Mouse (Mus musculus) cerebellum, postnatal 25 days (tissue): ENCODE results near the gene Smyd1.
"Not testable (repeated sequence)": the region's sequence is repeated elsewhere in the genome, so short reads cannot be mapped to it uniquely, and the experiment has no call there.

Source experiments
- DNase-seq, 2 experiments: peaks; one replicate each; pipeline ENCODE4 v3.0.0; 2021; ENCODE audit warnings: mixed read lengths in 2 of 2

Smyd1 gene

GRCm38 (mm10) chr6:71322491-71322921 lies 473 bp upstream of the Smyd1 start, which contains the start of gene Cd8b1:
Gene Cd8b1 (plus strand): TSS chr6:71322788.
- DNase-seq = no peak

DNA sequence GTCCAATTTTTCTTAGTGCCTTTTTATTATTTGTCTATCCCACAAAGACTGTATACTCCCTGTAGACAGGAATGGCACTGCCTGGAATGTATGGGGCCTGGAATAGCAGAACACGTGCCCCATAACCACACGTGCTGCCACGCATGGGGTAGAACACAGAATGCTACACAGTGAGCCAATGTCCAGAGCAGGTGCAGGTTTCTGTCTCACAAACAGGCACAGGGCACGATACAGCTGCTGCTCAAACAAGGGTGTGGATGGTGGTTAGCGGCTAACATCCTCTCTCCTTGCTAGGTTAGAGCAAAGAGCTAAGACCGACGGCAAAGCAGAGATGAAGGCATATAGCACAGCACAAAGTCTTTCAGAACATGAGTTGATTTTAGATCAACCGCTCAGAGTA lies 14.5 kb downstream of the Smyd1 start:
- DNase-seq = no peak

DNA sequence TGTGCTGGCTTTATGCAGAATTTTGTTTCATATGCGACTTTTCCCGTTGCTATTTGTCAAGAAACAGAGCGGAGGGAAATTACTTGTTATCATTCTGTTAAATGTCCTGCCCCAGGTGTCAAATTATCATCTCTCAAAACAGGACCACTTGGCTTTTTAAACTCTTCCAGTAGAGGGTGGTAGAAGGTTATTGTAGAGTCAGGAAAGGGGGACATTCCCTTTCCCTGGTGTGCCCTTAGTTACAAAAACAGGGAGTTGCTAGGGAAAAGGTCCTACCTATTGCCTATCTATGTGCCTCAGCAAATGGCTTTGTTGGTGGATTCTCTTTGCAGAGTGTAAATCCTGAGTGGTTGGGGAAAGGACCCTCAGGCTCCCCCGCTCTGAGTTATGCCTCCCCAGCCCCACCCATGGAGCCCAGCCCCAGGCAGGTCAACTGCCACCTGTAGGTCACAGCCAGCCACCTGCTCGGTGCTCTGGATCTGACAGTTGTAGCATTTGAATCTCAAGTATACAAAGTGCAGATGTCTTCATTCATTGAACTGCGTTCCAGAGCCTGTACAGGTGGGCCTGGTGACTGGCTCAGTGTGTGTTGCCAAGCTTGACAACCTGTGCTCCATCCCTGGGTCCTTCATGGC lies 19.8 kb downstream of the Smyd1 start:
- no peak for DNase-seq

DNA sequence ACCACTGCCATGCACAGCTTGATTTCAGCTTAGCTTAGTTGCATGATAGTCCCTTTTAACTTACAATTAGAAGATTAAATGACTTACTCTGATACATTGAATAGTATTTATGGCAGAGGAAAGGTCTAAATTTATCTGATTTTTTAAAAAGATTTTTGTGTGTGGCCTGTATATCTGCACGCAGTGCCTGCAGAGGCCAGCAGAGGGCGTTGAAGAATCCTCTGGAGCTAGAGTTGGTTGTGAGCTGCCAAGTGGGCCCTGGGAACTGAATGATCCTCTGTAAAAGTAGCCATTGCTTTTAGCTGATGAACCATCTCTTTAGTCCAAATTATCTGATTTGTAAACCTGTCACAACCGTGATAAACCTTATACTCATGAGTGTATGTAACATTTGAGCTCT lies 23.3 kb downstream of the Smyd1 start:
- peak; percentile 21 to 49 for DNase-seq

GRCm38 (mm10) chr6:71298051-71298450 lies 24.0 kb downstream of the Smyd1 start:
- no peak for DNase-seq

GRCm38 (mm10) chr6:71295303-71295702 lies 26.7 kb downstream of the Smyd1 start:
- DNase-seq = no peak

DNA sequence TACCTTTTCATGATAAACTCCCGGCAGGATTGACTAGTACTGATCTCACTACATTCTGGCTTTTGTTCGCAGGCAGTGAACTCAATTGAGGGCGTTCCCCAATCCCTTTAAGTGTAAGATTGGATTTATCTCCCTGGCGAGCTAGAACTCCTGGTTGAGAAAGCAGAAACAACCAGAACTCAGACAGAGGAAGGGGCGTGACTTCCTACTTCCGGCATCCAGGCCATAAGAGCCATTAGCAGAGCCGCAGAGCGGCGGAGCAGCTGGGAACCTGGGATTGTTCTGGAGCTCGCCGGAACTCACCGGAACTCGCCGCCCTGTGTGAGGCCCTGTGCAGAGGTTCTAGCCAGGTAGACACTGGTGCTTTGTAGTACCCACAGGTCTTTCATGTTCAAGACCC lies 28.5 kb downstream of the Smyd1 start:
- DNase-seq = no peak

GRCm38 (mm10) chr6:71279418-71279817 lies 42.6 kb downstream of the Smyd1 start:
- DNase-seq = no peak

GRCm38 (mm10) chr6:71274621-71275020 lies 47.4 kb downstream of the Smyd1 start:
- DNase-seq = no peak

DNA sequence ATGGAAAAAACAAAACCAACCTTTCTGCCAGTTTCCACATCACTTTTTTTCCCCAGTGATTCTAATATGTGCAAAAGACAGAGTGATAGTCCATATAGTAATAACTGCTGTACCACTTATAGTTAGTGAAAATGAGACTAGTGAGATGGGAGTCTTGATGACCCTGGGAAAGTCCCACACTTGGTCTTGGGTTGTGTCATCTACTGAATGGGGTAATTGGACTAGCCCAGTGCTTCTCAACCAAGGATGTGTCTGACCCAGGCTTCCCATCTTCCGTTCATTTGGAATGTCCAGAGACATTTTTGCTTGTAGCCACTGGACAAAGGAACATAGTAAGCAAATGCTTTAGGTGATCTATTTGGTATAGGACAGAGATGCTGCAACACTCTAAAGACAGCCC lies 48.3 kb downstream of the Smyd1 start:
- DNase-seq = no peak

DNA sequence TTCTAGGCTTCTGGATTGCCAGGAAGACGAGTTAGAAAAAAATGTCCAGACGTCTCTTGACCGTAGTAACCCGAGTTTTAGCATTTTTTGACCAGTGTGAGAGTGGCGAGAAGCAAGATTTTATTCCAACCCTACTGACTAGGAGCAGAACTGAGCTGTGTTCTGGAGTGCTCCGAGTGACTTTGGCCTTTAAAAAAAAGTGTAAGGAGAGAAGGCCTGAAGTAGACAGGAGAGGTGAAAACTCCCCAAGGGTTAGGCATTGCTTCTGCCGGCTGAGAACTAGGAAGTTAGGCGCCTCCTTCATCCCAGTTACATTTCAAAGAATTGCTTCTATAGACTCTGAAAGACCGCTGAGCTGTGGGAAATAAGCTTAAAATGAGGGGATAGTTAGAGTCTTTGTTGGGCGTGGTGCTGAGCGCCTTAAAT lies 49.7 kb downstream of the Smyd1 start:
- DNase-seq = peak in 1 of 2 experiments; percentile 7

DNA sequence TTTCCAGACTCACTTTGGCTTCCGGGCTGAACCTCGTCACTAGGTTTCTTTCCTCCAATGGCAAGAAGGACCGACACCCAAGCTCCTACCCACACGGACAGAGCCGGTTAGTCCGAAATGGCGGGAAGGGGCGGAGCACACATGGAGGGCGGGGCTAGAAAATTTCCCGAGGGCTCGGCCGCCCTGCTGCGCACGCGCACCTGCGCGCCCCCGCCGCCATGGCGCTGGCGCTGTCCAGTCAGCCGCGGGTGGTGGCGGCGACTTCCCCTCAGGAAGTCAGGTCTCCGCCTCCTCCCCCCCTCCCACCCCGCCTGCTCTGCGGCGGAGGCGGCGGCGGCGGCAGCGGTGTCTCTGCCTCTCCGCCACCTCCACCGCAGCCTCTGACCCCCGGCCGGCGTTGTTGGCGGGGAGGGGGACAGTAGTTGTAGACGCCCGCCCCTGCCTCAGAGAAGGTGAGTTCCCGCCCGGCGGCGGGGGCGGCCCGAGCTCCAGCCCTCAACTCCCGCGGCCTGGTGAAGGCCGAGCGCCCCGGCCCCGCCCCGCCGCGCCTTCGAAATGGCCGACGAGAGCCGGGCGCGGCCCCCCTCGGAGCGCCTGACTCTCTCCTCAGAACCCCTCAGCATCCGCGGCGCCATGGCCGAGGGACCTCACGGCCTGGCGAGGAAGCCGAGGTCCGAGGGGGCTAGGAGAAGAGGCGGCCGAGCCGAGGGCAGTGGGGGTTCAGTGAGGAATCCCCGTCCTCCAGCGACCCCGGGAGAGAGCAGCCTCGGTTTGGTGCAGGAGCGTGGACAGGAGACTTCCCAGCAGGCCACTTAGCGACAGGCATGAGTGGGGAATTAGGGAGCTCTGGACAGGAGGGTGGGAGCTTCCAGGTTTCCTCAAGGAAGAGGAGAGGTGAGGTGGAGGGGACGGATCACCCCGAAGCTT lies 50.4 kb downstream of the Smyd1 start, which contains the start of gene Krcc1:
TSS of gene Krcc1 (plus strand) at position 289 of the 927 bp plus-strand sequence.
- DNase-seq = peak; percentile 98

DNA sequence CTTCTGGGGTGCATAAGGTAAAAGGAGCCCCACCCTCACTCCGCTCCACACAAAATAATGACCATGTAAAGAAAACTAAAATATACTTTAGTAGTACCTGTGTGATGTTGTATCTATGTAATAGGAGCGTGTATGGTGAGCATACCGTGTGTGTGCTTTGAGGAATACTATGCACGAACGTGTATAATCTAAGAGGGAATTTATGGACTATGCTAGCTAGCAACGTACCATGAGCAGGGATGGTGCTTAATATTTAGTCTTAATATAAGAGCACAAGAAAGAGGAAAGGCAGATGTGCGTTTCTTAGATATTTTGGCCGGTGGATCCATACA lies 51.0 kb downstream of the Smyd1 start:
- no peak for DNase-seq

- peak; percentile 34 to 49 for DNase-seq
These were observed 51.6 kb downstream of the Smyd1 start for GRCm38 (mm10) chr6:71270301-71271056.

GRCm38 (mm10) chr6:71269686-71270050 lies 52.4 kb downstream of the Smyd1 start:
- DNase-seq = not testable (repeated sequence)

GRCm38 (mm10) chr6:71268929-71269685 lies 52.9 kb downstream of the Smyd1 start:
- DNase-seq = peak in 1 of 2 experiments; percentile 26

DNA sequence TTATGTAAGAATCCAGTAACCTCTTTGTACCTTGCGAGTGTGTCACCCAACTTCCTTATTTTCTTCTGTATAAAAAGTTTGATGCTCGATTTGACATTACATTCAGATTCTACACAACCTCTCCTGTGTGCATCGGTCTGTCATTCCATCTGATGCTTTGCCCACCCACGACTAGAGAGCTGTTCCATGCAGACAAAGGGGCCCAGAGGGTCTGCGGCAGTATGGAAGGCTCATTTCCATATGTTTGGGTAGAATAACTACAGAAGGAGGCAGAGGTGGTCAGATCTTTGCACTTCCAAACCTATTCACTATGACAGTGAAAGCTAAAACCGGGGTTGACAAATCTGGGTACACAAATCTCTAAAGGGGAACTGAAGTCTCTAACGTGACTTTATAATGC lies 54.4 kb downstream of the Smyd1 start:
- not testable (repeated sequence) for DNase-seq

DNA sequence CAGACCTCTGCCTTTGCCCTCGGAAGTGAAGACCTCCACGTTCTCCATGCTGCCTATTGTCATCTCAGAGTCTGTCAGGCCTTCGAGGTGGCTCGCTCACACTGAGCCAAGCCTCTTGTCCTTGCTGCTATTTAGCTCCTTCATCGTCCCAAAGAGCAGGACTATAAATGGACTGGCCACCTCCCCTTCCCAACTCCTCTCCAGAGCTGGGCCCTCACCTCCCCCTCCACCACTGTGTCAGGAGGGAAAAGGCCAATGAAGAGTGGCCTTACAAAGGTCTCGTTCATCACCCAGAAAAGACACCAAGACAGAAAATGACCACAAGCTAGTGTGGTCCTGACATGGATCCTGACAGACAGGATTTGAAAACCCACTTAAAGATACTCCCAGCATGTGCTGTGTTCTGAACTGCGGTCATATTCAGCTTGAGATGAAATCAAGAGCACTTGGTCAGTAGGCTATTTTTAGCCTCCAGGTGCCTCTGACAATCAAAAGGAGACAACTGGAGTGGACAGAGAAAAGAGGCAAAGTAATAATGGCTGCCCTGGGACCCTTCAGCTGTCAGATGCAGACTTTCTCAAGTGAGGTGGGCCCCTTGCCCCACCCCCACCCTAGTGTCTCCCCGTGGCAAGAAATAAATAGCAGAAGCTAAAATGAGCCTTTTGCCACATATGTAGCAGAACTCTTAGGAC lies 59.7 kb downstream of the Smyd1 start:
- DNase-seq = no peak

DNA sequence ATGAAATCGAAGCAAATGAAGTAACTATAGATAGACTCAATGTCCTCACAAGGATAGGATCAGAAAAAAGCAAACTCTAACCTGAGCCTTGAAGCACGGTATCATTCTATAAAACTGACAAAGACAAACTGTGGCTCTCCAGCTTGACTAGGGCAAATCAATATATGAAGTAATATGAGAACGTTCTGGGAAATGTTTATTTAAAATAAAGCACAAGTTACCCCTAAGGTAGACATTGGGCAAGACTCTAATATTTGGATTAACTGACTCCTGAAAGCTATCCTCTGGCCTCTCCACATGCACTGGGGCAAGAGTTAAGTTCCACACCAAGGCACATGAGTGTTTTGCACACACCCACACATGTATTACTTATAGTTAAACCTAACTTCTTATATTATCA lies 61.0 kb downstream of the Smyd1 start:
- no peak for DNase-seq

DNA sequence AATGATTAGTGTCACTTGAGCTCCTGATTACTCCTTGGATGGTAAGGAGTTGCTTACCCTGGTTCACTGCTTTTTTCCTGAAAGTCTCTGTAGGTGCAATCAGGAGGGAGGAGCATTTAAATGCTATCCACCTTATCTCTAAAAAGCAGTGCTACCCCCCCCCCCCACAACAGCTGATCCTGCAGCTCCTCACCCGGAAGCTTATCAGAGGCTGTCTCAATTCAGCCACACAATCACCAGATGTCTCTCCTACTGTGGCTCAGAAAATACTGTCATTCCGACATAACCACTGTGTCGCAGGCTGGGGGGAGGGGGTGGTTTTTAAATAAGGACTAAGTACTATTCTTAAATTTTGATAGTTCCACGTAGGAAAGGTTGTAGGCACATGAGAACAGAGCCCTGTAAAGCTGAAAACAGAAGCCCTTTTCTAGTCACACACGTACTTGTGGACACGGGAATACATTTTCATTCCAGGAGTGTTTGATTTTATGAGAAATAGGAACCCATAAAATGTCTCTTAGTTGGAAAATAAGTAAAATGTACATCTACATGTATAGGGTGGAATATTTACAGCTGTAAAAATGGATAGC lies 61.9 kb downstream of the Smyd1 start:
- no peak for DNase-seq

DNA sequence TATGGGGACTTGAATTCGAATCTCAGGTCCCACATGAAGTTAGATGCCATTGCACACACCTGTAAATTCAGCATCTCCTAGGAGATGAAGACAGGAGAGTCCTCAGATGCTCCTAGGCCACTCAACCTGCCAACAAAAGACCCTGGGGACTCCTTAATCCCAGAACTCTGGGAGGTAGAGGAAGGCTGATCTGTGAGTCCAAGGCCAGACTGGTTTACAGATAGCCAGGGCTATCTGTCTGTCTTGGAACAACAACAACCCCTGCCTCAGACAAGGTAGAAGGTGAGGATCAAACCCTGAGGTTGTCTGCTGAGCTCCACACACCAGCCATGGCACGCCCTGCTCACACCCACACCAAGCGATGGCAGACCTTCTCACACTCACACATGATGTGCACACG lies 62.9 kb downstream of the Smyd1 start:
- no peak for DNase-seq

DNA sequence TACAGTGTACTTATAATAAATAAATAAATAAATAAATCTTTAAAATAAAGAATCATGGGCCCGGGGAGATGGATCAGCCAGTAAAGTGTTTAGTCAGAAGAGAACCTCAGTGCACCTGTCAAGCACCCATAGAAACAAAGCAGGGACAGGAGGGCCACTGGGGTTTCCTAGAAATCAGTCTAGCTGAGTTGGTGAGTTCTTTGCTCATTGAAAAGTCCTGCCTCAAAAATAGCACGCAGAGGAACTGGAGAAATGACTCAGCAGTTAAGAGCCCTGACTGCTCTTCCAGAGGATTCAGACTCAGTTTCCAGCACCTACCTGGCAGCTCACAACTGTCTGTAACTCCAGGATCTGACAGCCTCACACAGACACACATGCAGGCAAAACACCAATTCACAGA lies 63.5 kb downstream of the Smyd1 start:
- DNase-seq = no peak
